Mouse (Mus musculus) G1E (cell line): Measurements from ENCODE around the gene Trit1.

Source experiments
- CTCF ChIP-seq: IDR thresholded peaks from 2 replicates; pipeline ENCODE4 v1.5.1; 2012; ENCODE audit warnings: low read depth, low read length, inconsistent platforms, mixed read lengths
- GATA1 ChIP-seq: IDR thresholded peaks from 2 replicates; pipeline ENCODE4 v1.6.1; 2012; ENCODE audit warnings: borderline replicate concordance, low read length, inconsistent platforms, mixed read lengths
- GATA2 ChIP-seq: IDR thresholded peaks from 2 replicates; pipeline ENCODE4 v1.6.1; 2012; ENCODE audit warnings: low read depth, low read length, inconsistent platforms, borderline replicate concordance
- POLR2AphosphoS5 ChIP-seq: IDR thresholded peaks from 2 replicates; pipeline ENCODE4 v1.6.1; 2012; ENCODE audit warnings: low read depth, low read length, inconsistent platforms; ENCODE audit not compliant: insufficient replicate concordance
- TAL1 ChIP-seq: conservative IDR thresholded peaks from 2 replicates; pipeline ENCODE4 v1.6.1; 2012; ENCODE audit warnings: low read depth, low read length, inconsistent platforms, mixed read lengths

GRCm38 (mm10) chr4:123078231-123078630 is 61.8 kb downstream of the Trit1 start:
- TF ChIP-seq CTCF, result no peak
- TF ChIP-seq TAL1, result no peak
- TF ChIP-seq GATA1, result no peak
- TF ChIP-seq GATA2, result no peak
- TF ChIP-seq POLR2AphosphoS5, result no peak
